Mouse (Mus musculus) adipocyte (in vitro differentiated cells): ENCODE results near the gene Ano6.

ENCODE experiments used
- DNase-seq: peaks from one replicate; pipeline ENCODE4 v3.0.0-alpha.2; 2016; ENCODE audit warnings: low spot score

The Ano6 gene

GRCm38 (mm10) chr15:95974021-95974597 is 183.5 kb downstream of the Ano6 start:
- DNase-seq, result no peak

DNA sequence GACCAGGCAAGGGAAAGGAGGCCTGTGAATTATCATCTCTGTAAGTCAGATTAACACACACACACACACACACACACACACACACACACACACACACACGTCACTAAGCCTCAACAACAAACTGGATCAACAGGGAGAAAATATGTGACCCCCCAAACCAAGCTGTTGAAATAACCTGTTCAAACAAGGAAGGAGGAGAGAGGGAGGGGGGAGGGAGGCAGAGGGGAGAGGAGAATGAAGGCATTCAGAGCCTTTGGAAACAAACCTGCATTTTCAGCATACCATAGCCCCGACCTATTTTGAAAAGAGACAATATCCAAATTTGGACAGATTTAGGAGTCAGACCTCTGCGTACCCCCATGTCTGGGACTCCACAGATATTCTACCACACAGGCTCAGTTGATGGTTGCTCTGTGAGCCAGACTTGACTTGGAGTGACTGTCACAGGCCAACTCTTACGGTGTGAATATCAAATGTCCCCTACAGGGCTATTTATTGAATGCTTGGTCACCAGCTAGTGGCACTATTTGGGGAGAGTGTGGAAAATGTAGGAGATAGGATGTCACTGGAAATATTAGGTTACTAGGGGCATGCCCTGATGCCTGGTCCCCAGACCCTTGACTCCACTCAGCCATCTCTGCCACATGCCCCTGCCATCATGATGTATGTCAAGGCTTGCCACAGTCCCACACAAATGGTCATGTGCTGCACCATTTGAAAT is 185.7 kb downstream of the Ano6 start:
- DNase-seq, result no peak

- no peak for DNase-seq
Measured at GRCm38 (mm10) chr15:95977169-95977938, 186.7 kb downstream of the Ano6 start.

- no peak for DNase-seq
Measured at GRCm38 (mm10) chr15:95977939-95978252, 187.3 kb downstream of the Ano6 start.

DNA sequence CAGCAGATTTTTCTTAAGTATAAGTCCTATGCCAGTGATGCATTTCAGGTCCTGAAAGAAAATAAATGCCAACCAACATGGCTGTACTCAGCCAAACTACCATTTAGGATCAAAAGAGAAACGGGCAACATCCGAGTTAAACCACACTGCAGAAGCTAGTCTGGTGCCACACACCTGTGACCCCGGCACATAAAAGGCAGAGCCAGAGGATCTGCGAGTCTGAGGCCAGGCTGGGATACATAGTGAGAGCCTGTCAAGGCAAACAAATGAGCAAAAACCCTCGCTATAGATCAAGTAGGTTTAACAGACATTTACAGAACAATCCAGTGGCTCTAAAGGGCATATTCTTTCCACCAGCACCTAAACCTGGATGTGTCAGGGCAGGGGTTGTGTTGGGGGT is 190.0 kb downstream of the Ano6 start:
- no peak for DNase-seq

DNA sequence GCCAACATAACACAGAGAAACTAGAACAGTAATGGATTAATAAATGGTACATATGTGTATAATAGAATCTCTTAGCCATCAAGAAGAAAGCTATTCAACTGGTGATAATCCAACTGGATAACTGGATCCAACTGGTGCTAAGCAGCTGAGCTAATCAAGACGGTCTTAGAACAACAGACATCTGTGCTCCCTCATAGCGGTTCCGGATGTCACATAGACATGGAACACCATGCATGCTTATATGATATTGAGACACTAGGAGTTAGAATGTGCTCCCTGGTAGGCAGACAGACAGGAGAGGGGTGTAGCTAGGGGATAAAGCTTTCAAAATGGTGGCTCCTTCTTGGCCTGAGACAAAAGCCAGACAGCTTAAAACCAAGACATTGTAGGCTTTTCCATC is 197.3 kb downstream of the Ano6 start:
- DNase-seq, result no peak

- peak; percentile 16 for DNase-seq
Measured at GRCm38 (mm10) chr15:95989496-95990124, 199.0 kb downstream of the Ano6 start.

DNA sequence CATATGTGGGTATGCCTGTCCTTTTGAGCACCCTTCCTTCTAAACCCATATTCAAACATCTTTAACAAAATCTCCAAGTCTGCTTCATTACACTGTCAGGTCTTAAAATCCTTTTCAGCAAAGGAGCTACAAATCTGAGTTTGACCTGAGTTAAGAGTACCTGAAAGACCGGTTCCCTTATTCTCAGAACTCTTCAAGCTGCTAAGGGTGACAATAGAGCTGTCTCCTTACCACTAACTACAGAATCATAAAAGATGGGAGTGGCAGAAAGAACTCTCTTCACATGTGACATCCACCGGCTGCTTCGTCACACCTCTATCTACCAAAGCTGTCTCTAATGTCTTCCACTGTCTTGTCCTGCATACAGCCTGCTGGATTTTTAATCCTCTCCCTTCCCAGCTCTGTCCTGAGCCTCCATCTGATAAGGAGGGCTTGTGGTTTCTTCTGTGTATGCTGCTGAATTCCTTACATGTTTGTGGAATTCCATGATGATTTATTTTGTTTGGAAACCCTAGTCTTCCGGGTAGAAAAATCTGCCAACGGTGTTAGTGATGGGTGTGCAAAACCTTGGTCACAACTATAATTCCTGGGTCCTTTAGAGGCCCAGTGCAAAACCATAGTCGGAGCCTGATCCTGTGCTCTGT is 212.4 kb downstream of the Ano6 start:
- no peak for DNase-seq

GRCm38 (mm10) chr15:96011640-96012390 is 221.2 kb downstream of the Ano6 start:
- no peak for DNase-seq

DNA sequence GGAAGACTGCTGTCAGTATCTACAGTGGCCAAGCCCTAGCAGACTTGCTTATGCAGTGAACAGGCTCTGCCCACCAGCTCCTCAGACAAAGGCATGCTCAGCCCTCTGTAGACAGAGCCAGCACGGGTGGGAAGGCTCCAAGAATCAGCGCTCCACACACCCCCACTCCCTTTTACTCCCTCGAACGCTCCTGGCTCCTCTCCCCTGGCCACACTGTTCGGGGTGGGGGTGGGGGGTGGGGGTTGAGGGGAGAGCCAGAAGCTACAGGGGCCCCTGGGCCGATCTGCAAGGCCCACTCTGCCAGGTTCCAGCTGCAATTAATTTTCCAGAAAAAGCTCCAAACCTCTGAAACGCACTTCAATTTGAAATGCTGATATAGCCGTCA is 221.7 kb downstream of the Ano6 start:
- no peak for DNase-seq

DNA sequence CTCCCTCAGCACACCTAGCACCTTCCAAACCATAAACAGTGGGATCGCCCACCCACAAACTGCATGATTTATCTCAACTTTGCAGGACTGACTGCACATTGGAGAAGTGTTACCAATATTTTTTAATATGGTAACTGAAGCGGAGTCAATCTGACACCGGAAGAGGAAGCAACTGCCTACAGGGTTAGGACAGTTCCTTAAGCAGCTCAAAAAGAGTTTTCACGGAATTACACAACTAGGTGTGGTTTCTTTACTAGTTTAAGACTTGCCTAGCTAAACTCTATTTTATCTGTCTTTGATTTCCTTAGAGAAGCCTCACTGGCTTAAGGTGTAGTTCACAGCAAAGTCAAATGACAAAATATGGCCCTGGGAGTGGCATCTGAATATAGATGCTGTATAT is 223.9 kb downstream of the Ano6 start:
- DNase-seq, result no peak

DNA sequence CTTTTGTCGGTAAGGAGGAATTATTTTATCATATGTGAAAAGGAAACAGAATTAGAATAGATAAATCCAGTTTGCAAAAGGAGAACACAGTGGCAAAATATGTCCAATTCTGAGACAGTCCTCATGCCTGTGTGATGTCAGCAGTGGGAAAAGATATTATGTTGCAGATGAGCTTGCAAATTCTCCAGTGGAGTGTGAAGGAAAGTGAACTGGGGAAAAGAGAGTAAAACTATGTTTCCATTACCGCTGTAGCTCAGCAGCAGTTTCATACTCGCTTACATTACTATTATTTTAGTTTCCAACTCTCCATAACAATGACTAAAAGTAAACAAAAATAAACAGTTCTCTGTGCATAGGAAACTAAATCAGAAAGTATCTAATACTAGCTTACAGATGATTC is 229.8 kb downstream of the Ano6 start:
- DNase-seq, result no peak

DNA sequence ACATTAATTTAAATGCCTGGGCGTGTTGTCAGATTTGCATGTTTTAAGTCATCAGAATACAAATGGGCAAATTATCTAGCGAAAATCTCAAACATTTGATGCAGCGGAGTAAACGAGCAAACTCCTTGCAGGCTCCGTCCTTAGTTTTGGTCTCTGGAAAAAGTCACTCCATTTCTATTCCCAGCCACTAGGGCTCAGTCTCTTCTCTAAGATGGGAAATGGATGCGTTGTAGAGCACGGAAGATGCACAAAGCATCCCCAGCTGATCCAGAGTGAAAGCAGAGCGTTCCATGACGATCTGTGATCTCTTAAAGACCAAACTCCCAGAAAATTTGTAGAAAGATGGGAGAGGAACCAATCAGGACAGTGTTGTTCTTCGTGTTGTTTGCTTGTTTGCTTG is 230.9 kb downstream of the Ano6 start:
- DNase-seq, result peak; percentile 5
